Mouse (Mus musculus): ENCODE data around the gene Tmbim7.

The Tmbim7 gene

GRCm38 (mm10) chr5:3665225-3665624 lies 14.2 kb downstream of the Tmbim7 start:
- no peak for DNase-seq (ENCODE audit: low read depth, low spot score)

- DNase-seq (ENCODE audit: low read depth, low spot score) = no peak
Measured at GRCm38 (mm10) chr5:3666585-3666984, 15.6 kb downstream of the Tmbim7 start.

- DNase-seq (ENCODE audit: low read depth, low spot score) = no peak
Measured at GRCm38 (mm10) chr5:3669938-3670554, 19.1 kb downstream of the Tmbim7 start.

GRCm38 (mm10) chr5:3688298-3688697 lies 37.3 kb downstream of the Tmbim7 start:
- peak; percentile 67 for DNase-seq (ENCODE audit: low read depth, low spot score)

GRCm38 (mm10) chr5:3691283-3691682 lies 40.3 kb downstream of the Tmbim7 start:
- DNase-seq (ENCODE audit: low read depth, low spot score) = no peak

- DNase-seq (ENCODE audit: low read depth, low spot score) = no peak
Measured at GRCm38 (mm10) chr5:3692956-3693355, 42.0 kb downstream of the Tmbim7 start.

- no peak for DNase-seq (ENCODE audit: low read depth, low spot score)
Measured at GRCm38 (mm10) chr5:3695191-3695590, 44.2 kb downstream of the Tmbim7 start.

- no peak for DNase-seq (ENCODE audit: low read depth, low spot score)
Measured at GRCm38 (mm10) chr5:3696031-3696430, 45.0 kb downstream of the Tmbim7 start.

- no peak for DNase-seq (ENCODE audit: low read depth, low spot score)
Measured at GRCm38 (mm10) chr5:3700025-3700424, 49.0 kb downstream of the Tmbim7 start.

- DNase-seq (ENCODE audit: low read depth, low spot score) = no peak
Measured at GRCm38 (mm10) chr5:3702180-3702579, 51.2 kb downstream of the Tmbim7 start.

GRCm38 (mm10) chr5:3715800-3716199 lies 64.8 kb downstream of the Tmbim7 start:
- DNase-seq (ENCODE audit: low read depth, low spot score) = no peak

- no peak for DNase-seq (ENCODE audit: low read depth, low spot score)
Measured at GRCm38 (mm10) chr5:3719371-3719770, 68.4 kb downstream of the Tmbim7 start.

- no peak for DNase-seq (ENCODE audit: low read depth, low spot score)
Measured at GRCm38 (mm10) chr5:3722873-3723272, 71.9 kb downstream of the Tmbim7 start.

GRCm38 (mm10) chr5:3723415-3723814 lies 72.4 kb downstream of the Tmbim7 start:
- DNase-seq (ENCODE audit: low read depth, low spot score) = no peak

GRCm38 (mm10) chr5:3725491-3725890 lies 74.5 kb downstream of the Tmbim7 start:
- no peak for DNase-seq (ENCODE audit: low read depth, low spot score)

GRCm38 (mm10) chr5:3728820-3729219 lies 77.8 kb downstream of the Tmbim7 start:
- DNase-seq (ENCODE audit: low read depth, low spot score) = no peak
